Comparison of ENCODE assay signal across 8 mouse cellular contexts in the genomic region with DNA sequence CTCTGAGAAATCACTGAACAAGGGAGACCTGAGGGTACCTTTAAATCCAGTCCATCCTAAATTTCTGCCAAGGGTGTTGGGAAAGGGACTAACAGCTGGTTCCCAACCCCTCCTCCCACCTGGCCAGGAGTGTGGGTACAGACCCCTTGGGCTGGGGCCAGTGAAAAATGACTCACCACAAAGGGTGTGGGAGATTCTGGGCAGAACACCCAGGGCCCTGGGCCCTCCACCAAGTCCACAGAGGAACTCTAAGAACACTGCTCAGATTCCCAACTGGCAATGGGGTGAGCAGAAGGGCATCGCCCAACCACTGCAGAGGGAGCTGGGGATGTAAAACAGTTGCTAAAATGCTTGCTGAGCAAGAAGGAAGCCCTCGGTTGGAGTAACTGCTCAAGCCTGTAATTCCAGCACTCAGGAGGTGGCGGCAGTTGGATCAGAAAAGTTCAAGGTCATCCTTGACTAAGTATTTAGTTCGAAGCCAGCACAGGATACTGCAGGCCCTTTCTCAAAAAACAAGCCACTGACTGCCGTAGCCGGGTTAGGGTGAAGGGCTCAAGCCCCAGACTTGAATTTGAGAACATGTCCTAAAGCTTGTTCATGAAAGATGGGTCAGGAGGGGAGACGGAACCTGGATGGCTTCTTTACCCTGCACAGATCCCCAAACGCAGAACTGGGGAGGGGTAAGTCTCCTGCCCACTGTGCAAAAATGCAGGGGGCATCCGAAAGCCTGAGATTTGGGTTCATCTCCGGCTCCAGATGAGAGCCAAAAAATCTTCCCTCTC. TPM values are rescaled to one million over a fixed set of nuclear protein-coding genes. Genes with fewer than 3 reads are reported as not detected.
DNase-seq lines count a peak whose midpoint lies in the region; ATAC-seq and TF ChIP-seq lines count a peak whose summit lies in the region.

No protein-coding gene starts in this region.

- peak; percentile 58 to 76 for DNase-seq in adrenal gland, adult (ENCODE audit: inconsistent age in 2 of 2, low spot score in 1 of 2)
- DNase-seq in adrenal gland, postnatal 4 days (ENCODE audit: low spot score in 2 of 2), result no peak
- no peak for DNase-seq in testis, postnatal 14 days (ENCODE audit: low spot score)
- DNase-seq in gastrocnemius, postnatal 10 days, result peak; percentile 76
- no peak for DNase-seq in limb, embryonic 10.5 days (ENCODE audit: low spot score)
- no peak for DNase-seq in right cerebral cortex, postnatal 4 days

- no peaks in the 10 kb centered on the region for H3K36me3 ChIP-seq in testis, adult 2 months (ENCODE audit: control insufficient read depth, insufficient read depth, low read length)
- H3K36me3 ChIP-seq in limb, embryonic 10.5 days, result peaks cover 4% of the 10 kb centered on the region; the same call in 1 of the 2 replicates
- H3K36me3 ChIP-seq in neural tube, embryonic 14.5 days (ENCODE audit: control insufficient read depth, insufficient read depth, low read length), result no peaks in the 10 kb centered on the region

- peak overlapping the region; percentile 100 for H3K4me2 ChIP-seq in neural tube, embryonic 14.5 days (ENCODE audit: low read depth, low read length)

- peak overlapping the region; percentile 63 for H3K9ac ChIP-seq in neural tube, embryonic 14.5 days (replicated peaks; ENCODE audit: low read depth, low read length)

- WGBS in limb, embryonic 10.5 days, result 21% methylated on average over 10 of the region's 10 CpGs
- WGBS in neural tube, embryonic 14.5 days, result 18% methylated on average over 10 of the region's 10 CpGs

- no peak for ATAC-seq in neural tube, embryonic 14.5 days (ENCODE audit: low read depth)

- peak overlapping the region; percentile 89 for H3K4me3 ChIP-seq in testis, adult 2 months (ENCODE audit: control insufficient read depth, low read depth, low read length)
- H3K4me3 ChIP-seq in limb, embryonic 10.5 days, result peak overlapping the region; percentile 83
- H3K4me3 ChIP-seq in neural tube, embryonic 14.5 days (ENCODE audit: low read depth, low read length), result peak overlapping the region; percentile 40

- H3K27ac ChIP-seq in testis, adult 2 months (ENCODE audit: control insufficient read depth, insufficient read depth, low read depth, low read length), result peak overlapping the region; percentile 86
- H3K27ac ChIP-seq in limb, embryonic 10.5 days, result peak overlapping the region; percentile 95
- peak overlapping the region; percentile 91 for H3K27ac ChIP-seq in neural tube, embryonic 14.5 days (ENCODE audit: low read depth, low read length)

- peaks cover 36% of the 10 kb centered on the region for H3K4me1 ChIP-seq in testis, adult 2 months (ENCODE audit: control insufficient read depth, insufficient read depth, low read length)
- H3K4me1 ChIP-seq in limb, embryonic 10.5 days, result peaks cover 79% of the 10 kb centered on the region
- H3K4me1 ChIP-seq in neural tube, embryonic 14.5 days (ENCODE audit: control insufficient read depth, insufficient read depth, low read length), result peaks cover 29% of the 10 kb centered on the region

- no peak for TF ChIP-seq POLR2A in testis, adult 2 months (IDR thresholded peaks at IDR 0.05; ENCODE audit: control insufficient read depth, low read depth, low read length)

- H3K9me3 ChIP-seq in limb, embryonic 10.5 days (replicated peaks), result no peaks in the 10 kb centered on the region
- no peaks in the 10 kb centered on the region for H3K9me3 ChIP-seq in neural tube, embryonic 14.5 days (ENCODE audit: control insufficient read depth, low read length)

- H3K27me3 ChIP-seq in testis, adult 2 months (ENCODE audit: control insufficient read depth, insufficient read depth, low read length), result no peaks in the 10 kb centered on the region
- no peaks in the 10 kb centered on the region for H3K27me3 ChIP-seq in limb, embryonic 10.5 days (ENCODE audit: low read depth, poor library complexity, severe bottlenecking)
- H3K27me3 ChIP-seq in neural tube, embryonic 14.5 days (ENCODE audit: control insufficient read depth, insufficient read depth, low read length), result peaks cover 4% of the 10 kb centered on the region; the same call in 1 of the 2 replicates

- TF ChIP-seq CTCF in testis, adult 2 months (IDR thresholded peaks at IDR 0.05; ENCODE audit: control insufficient read depth, insufficient read depth, insufficient replicate concordance, low read depth, low read length), result no peak

RNA-seq across cellular contexts. Expression of gene Ppp1r9b, which starts 1.9 kb away (rescaled TPM):
- 100 to 1,000 TPM; 108 to 113 TPM for total RNA-seq in adrenal gland, postnatal 4 days (2021)
- 14.6 and 15.0 TPM in 2 replicates for polyA plus RNA-seq in testis, adult 2 months (2012; rRNA removed)
- total RNA-seq in gastrocnemius, postnatal 10 days (2021), result 10 to 100 TPM; 46.8 to 54.9 TPM
- 9.9 and 10.8 TPM in 2 replicates for polyA plus RNA-seq in limb, embryonic 10.5 days (2016; fragmentation: Nextera tagmentation; extraction: Ambion mirVana)
- polyA plus RNA-seq in neural tube, embryonic 14.5 days (2014; fragmentation: Nextera tagmentation; extraction: Ambion mirVana), result 27.7 and 29.8 TPM in 2 replicates

RNA-seq across cellular contexts. Expression of gene Sgca, which starts 12.8 kb away (rescaled TPM):
- total RNA-seq in adrenal gland, postnatal 4 days (2021), result 1 to 10 TPM; 2.8 to 3.9 TPM
- 27.5 and 33.7 TPM in 2 replicates for polyA plus RNA-seq in testis, adult 2 months (2012; rRNA removed)
- 100 to 1,000 TPM; 185 to 194 TPM for total RNA-seq in gastrocnemius, postnatal 10 days (2021)
- 0.23 TPM in 1 of 2 replicates, not detected in the other for polyA plus RNA-seq in limb, embryonic 10.5 days (2016; fragmentation: Nextera tagmentation; extraction: Ambion mirVana)
- polyA plus RNA-seq in neural tube, embryonic 14.5 days (2014; fragmentation: Nextera tagmentation; extraction: Ambion mirVana), result not detected in 2 replicates

RNA-seq across cellular contexts. Expression of gene Samd14, which starts 20.7 kb away (rescaled TPM):
- total RNA-seq in adrenal gland, postnatal 4 days (2021), result 10 to 100 TPM; 16.2 to 22.5 TPM
- 0.67 and 0.75 TPM in 2 replicates for polyA plus RNA-seq in testis, adult 2 months (2012; rRNA removed)
- total RNA-seq in gastrocnemius, postnatal 10 days (2021), result 1 to 10 TPM; 3.5 to 6.1 TPM
- 29.7 and 39.2 TPM in 2 replicates for polyA plus RNA-seq in limb, embryonic 10.5 days (2016; fragmentation: Nextera tagmentation; extraction: Ambion mirVana)
- polyA plus RNA-seq in neural tube, embryonic 14.5 days (2014; fragmentation: Nextera tagmentation; extraction: Ambion mirVana), result 131 and 144 TPM in 2 replicates

RNA-seq across cellular contexts. Expression of gene Hils1, which starts 21.6 kb away (rescaled TPM):
- total RNA-seq in adrenal gland, postnatal 4 days (2021), result not detected
- 1,028 and 1,102 TPM in 2 replicates for polyA plus RNA-seq in testis, adult 2 months (2012; rRNA removed)
- not detected for total RNA-seq in gastrocnemius, postnatal 10 days (2021)
- not detected in 2 replicates for polyA plus RNA-seq in limb, embryonic 10.5 days (2016; fragmentation: Nextera tagmentation; extraction: Ambion mirVana)
- polyA plus RNA-seq in neural tube, embryonic 14.5 days (2014; fragmentation: Nextera tagmentation; extraction: Ambion mirVana), result not detected in 2 replicates

RNA-seq across cellular contexts. Expression of gene Pdk2, which starts 52.2 kb away (rescaled TPM):
- total RNA-seq in adrenal gland, postnatal 4 days (2021), result 10 to 100 TPM; 59.8 to 69.3 TPM
- 220 and 229 TPM in 2 replicates for polyA plus RNA-seq in testis, adult 2 months (2012; rRNA removed)
- total RNA-seq in gastrocnemius, postnatal 10 days (2021), result 100 to 1,000 TPM; 345 to 347 TPM
- 9.8 and 21.2 TPM in 2 replicates for polyA plus RNA-seq in limb, embryonic 10.5 days (2016; fragmentation: Nextera tagmentation; extraction: Ambion mirVana)
- polyA plus RNA-seq in neural tube, embryonic 14.5 days (2014; fragmentation: Nextera tagmentation; extraction: Ambion mirVana), result 21.8 and 23.1 TPM in 2 replicates

Comparison
In these comparisons a context has a peak if more than half of its experiments do, and no peak if none do; other contexts are left out.
1. DNase-seq: peak in adrenal gland, adult (2 of 2) and gastrocnemius, postnatal 10 days (single experiment); none in adrenal gland, postnatal 4 days (0 of 2), testis, postnatal 14 days (single experiment), limb, embryonic 10.5 days (single experiment) and right cerebral cortex, postnatal 4 days (single experiment).
2. RNA of gene Sgca, which starts 12.8 kb away (polyA plus RNA-seq): 27.5 to 33.7 TPM in testis, adult 2 months; 0.23 TPM in limb, embryonic 10.5 days and not detected in neural tube, embryonic 14.5 days; every median in the first group is over 10 times any median in the second.
3. RNA of gene Samd14, which starts 20.7 kb away (polyA plus RNA-seq): 131 to 144 TPM in neural tube, embryonic 14.5 days and 29.7 to 39.2 TPM in limb, embryonic 10.5 days; 0.67 to 0.75 TPM in testis, adult 2 months; every median in the first group is over 10 times any median in the second.
4. Peak in every context shown above with its lines, with median percentiles within 50 percentile points of each other: H3K27ac ChIP-seq and H3K4me3 ChIP-seq.